Mouse (Mus musculus) monocyte, adult 2 months (primary cell): ENCODE results near the gene Rpusd2.

Source experiments
- DNase-seq, 2 experiments: peaks; one replicate each; pipeline ENCODE4 v3.0.0; 2022; ENCODE audit warnings: low spot score in 2 of 2, low read depth in 1 of 2

Gene Rpusd2

GRCm38 (mm10) chr2:119028941-119029551 is 5.5 kb upstream of the Rpusd2 start, which contains the start of gene Ccdc32:
Gene Ccdc32 (minus strand): TSS chr2:119029393.
- peak; percentile 74 to 85 for DNase-seq

- DNase-seq: no peak
These were observed 2.4 kb upstream of the Rpusd2 start for GRCm38 (mm10) chr2:119032191-119032590.

GRCm38 (mm10) chr2:119035397-119035745 is 781 bp downstream of the Rpusd2 start:
- DNase-seq: no peak

GRCm38 (mm10) chr2:119040882-119041281 is 6.3 kb downstream of the Rpusd2 start:
- no peak for DNase-seq

- no peak for DNase-seq
These were observed 10.6 kb downstream of the Rpusd2 start for GRCm38 (mm10) chr2:119045163-119045562.

GRCm38 (mm10) chr2:119046649-119047611 is 12.3 kb downstream of the Rpusd2 start, which contains the start of gene Knl1:
Gene Knl1 (plus strand): TSS chr2:119047119.
- peak; percentile 95 to 99 for DNase-seq

- no peak for DNase-seq
These were observed 13.3 kb downstream of the Rpusd2 start for GRCm38 (mm10) chr2:119047849-119048248.

GRCm38 (mm10) chr2:119050132-119050650 is 15.6 kb downstream of the Rpusd2 start:
- DNase-seq: no peak

GRCm38 (mm10) chr2:119060139-119060538 is 25.5 kb downstream of the Rpusd2 start:
- no peak for DNase-seq

- no peak for DNase-seq
These were observed 37.8 kb downstream of the Rpusd2 start for GRCm38 (mm10) chr2:119072397-119072796.

- no peak for DNase-seq
These were observed 51.6 kb downstream of the Rpusd2 start for GRCm38 (mm10) chr2:119086156-119086555.
